Mouse (Mus musculus): ENCODE measurements around the gene Olfml3. TPM values are rescaled to one million over a fixed set of nuclear protein-coding genes. Genes with fewer than 3 reads are reported as not detected.

The Olfml3 gene
- polyA plus RNA-seq (2014; fragmentation: Illumina TruSeq; extraction: RNeasy Lipid Tissue Mini Kit (QIAGEN cat#74804); ENCODE audit: low replicate concordance), result 5.2 TPM

DNA sequence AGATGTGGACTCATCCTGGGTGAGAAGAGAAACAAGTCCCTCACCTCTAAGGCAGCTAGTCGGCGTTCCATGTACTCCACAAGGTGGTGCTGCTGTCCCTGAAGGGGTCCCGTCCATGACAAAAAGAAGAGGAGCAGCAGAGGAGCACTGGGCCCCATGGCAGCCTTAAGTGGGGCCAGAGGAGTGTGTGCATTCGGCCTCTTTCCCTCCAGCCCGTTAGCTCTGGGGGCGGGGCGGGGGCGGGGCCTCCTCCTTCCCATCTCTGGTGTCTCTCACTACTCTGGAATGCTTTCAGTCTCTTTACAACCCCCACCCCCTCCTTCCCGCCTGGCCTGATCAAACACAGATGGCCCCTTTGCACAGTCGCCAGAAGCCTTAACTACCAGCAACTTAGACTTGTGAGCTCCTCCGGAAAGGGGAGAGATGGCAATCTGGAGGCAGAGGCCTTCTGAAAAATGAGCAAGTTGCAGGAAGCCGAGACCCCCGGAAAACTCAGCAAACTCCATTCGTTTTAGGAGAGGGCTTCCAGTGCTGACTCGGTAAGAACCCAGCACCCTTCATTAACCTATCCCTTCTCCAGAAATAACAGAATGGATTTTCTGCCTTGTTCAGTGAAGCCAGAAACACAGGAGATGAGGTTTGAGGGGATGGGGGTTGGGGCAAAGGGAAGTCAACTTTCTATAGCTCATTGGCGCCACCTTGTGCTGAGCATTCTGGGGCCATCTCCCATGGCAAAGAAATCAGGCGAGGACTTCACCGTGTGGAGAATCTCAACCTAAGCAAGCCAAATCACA is at the start of gene Olfml3:
Gene Olfml3 (minus strand): TSS at position 224 of the 794 bp plus-strand sequence.

DNA sequence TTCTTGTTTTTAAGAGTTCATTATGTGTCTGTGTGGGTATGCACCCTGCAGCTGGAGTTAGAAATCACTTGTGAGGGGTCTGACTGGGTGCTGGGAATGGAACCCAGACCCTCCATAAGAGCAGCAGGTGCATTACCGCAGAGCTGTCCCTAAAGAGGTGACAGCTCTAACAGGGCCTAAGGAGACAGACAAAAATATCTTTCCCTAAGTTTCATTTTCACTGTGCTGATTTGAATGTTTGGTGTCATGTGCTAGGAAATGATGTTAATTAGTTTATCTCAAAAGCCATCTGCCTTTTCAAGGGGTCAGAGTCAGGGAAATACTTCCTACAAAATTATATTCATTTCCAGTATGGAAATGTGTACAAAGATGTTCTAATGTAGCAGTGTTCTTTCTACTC is 1.5 kb upstream of the Olfml3 start, which contains the start of gene Gm10964:
Gene Gm10964 (plus strand): TSS at position 38 of the 400 bp plus-strand sequence.

Other genes starting within 250 kb of the Olfml3 start
- 0.48 TPM for gene Syt6, start 162.8 kb downstream of the Olfml3 start, polyA plus RNA-seq (2014; fragmentation: Illumina TruSeq; extraction: RNeasy Lipid Tissue Mini Kit (QIAGEN cat#74804); ENCODE audit: low replicate concordance)
- 0.22 TPM for gene Atg4a-ps, start 91.9 kb downstream of the Olfml3 start, polyA plus RNA-seq (2014; fragmentation: Illumina TruSeq; extraction: RNeasy Lipid Tissue Mini Kit (QIAGEN cat#74804); ENCODE audit: low replicate concordance)
- gene Gm10964, start 1.4 kb upstream of the Olfml3 start, polyA plus RNA-seq (2014; fragmentation: Illumina TruSeq; extraction: RNeasy Lipid Tissue Mini Kit (QIAGEN cat#74804); ENCODE audit: low replicate concordance), result not detected
- gene Hipk1, start 53.6 kb upstream of the Olfml3 start, polyA plus RNA-seq (2014; fragmentation: Illumina TruSeq; extraction: RNeasy Lipid Tissue Mini Kit (QIAGEN cat#74804); ENCODE audit: low replicate concordance), result 48.8 TPM
- 7.3 TPM for gene Dclre1b, start 71.4 kb upstream of the Olfml3 start, polyA plus RNA-seq (2014; fragmentation: Illumina TruSeq; extraction: RNeasy Lipid Tissue Mini Kit (QIAGEN cat#74804); ENCODE audit: low replicate concordance)
- 14.9 TPM for gene Ap4b1, start 71.5 kb upstream of the Olfml3 start, polyA plus RNA-seq (2014; fragmentation: Illumina TruSeq; extraction: RNeasy Lipid Tissue Mini Kit (QIAGEN cat#74804); ENCODE audit: low replicate concordance)
- gene Gm43064, start 71.6 kb upstream of the Olfml3 start, polyA plus RNA-seq (2014; fragmentation: Illumina TruSeq; extraction: RNeasy Lipid Tissue Mini Kit (QIAGEN cat#74804); ENCODE audit: low replicate concordance), result not detected
- 77.4 TPM for gene Bcl2l15, start 94.6 kb upstream of the Olfml3 start, polyA plus RNA-seq (2014; fragmentation: Illumina TruSeq; extraction: RNeasy Lipid Tissue Mini Kit (QIAGEN cat#74804); ENCODE audit: low replicate concordance)
- gene Ptpn22, start 121.8 kb upstream of the Olfml3 start, polyA plus RNA-seq (2014; fragmentation: Illumina TruSeq; extraction: RNeasy Lipid Tissue Mini Kit (QIAGEN cat#74804); ENCODE audit: low replicate concordance), result 31.7 TPM
- 33.8 TPM for gene Rsbn1, start 176.1 kb upstream of the Olfml3 start, polyA plus RNA-seq (2014; fragmentation: Illumina TruSeq; extraction: RNeasy Lipid Tissue Mini Kit (QIAGEN cat#74804); ENCODE audit: low replicate concordance)
- gene Phtf1, start 230.1 kb upstream of the Olfml3 start, polyA plus RNA-seq (2014; fragmentation: Illumina TruSeq; extraction: RNeasy Lipid Tissue Mini Kit (QIAGEN cat#74804); ENCODE audit: low replicate concordance), result 11.9 TPM